Mouse (Mus musculus) cerebellum, adult 18-20 months (tissue): ENCODE data around the gene Axin2.

Experiments
- DNase-seq, 2 experiments: peaks; one replicate each; pipeline ENCODE4 v3.0.0; 2021

Gene Axin2

GRCm38 (mm10) chr11:108906590-108907254 is 13.4 kb upstream of the Axin2 start:
- no peak for DNase-seq

- DNase-seq = no peak
Observed at GRCm38 (mm10) chr11:108909396-108910195, 10.6 kb upstream of the Axin2 start.

GRCm38 (mm10) chr11:108910328-108910886 is 9.7 kb upstream of the Axin2 start:
- DNase-seq = no peak

GRCm38 (mm10) chr11:108910903-108911302 is 9.2 kb upstream of the Axin2 start:
- DNase-seq = no peak

- no peak for DNase-seq
Observed at GRCm38 (mm10) chr11:108912174-108912573, 8.0 kb upstream of the Axin2 start.

- DNase-seq = no peak
Observed at GRCm38 (mm10) chr11:108917422-108918324, 2.5 kb upstream of the Axin2 start.

GRCm38 (mm10) chr11:108920636-108921505 is 722 bp downstream of the Axin2 start:
- peak; percentile 81 for DNase-seq

- peak; percentile 38 to 60 for DNase-seq
Observed at GRCm38 (mm10) chr11:108921506-108922455, 1.6 kb downstream of the Axin2 start.

GRCm38 (mm10) chr11:108922511-108923187 is 2.5 kb downstream of the Axin2 start:
- DNase-seq = no peak

GRCm38 (mm10) chr11:108923188-108923575 is 3.0 kb downstream of the Axin2 start:
- no peak for DNase-seq

- DNase-seq = no peak
Observed at GRCm38 (mm10) chr11:108923781-108924180, 3.6 kb downstream of the Axin2 start.

- no peak for DNase-seq
Observed at GRCm38 (mm10) chr11:108924346-108924745, 4.2 kb downstream of the Axin2 start.

GRCm38 (mm10) chr11:108925202-108925601 is 5.1 kb downstream of the Axin2 start:
- peak; percentile 81 to 88 for DNase-seq

- DNase-seq = no peak
Observed at GRCm38 (mm10) chr11:108925826-108926225, 5.7 kb downstream of the Axin2 start.

GRCm38 (mm10) chr11:108926345-108927092 is 6.4 kb downstream of the Axin2 start:
- DNase-seq = no peak

- no peak for DNase-seq
Observed at GRCm38 (mm10) chr11:108927093-108927444, 6.9 kb downstream of the Axin2 start.

- DNase-seq = no peak
Observed at GRCm38 (mm10) chr11:108928096-108928495, 7.9 kb downstream of the Axin2 start.

GRCm38 (mm10) chr11:108928752-108929151 is 8.6 kb downstream of the Axin2 start:
- no peak for DNase-seq

GRCm38 (mm10) chr11:108929176-108929575 is 9.0 kb downstream of the Axin2 start:
- no peak for DNase-seq
